Mouse (Mus musculus) hindlimb bud, embryonic 11.5 days (tissue): ENCODE data around the gene Tmem17.

ENCODE experiments used
- DNase-seq: peaks from one replicate; pipeline ENCODE4 v3.0.0-alpha.2; 2012; ENCODE audit warnings: low read depth, low spot score; ENCODE audit errors: extremely low spot score

Gene Tmem17

GRCm38 (mm10) chr11:22512038-22513001, at the start of gene Tmem17:
Gene Tmem17 (plus strand): TSS chr11:22512088.
- no peak for DNase-seq

GRCm38 (mm10) chr11:22479836-22480619, 31.9 kb upstream of the Tmem17 start:
- DNase-seq, result no peak

GRCm38 (mm10) chr11:22481639-22482361, 30.1 kb upstream of the Tmem17 start:
- no peak for DNase-seq

- DNase-seq, result no peak
Measured at GRCm38 (mm10) chr11:22482362-22482760, 29.5 kb upstream of the Tmem17 start.

- DNase-seq, result no peak
Measured at GRCm38 (mm10) chr11:22493694-22494319, 18.1 kb upstream of the Tmem17 start.

GRCm38 (mm10) chr11:22494941-22495340, 16.9 kb upstream of the Tmem17 start:
- DNase-seq, result no peak

- no peak for DNase-seq
Measured at GRCm38 (mm10) chr11:22499396-22499795, 12.5 kb upstream of the Tmem17 start.

- no peak for DNase-seq
Measured at GRCm38 (mm10) chr11:22499886-22500285, 12.0 kb upstream of the Tmem17 start.

GRCm38 (mm10) chr11:22500771-22501566, 10.9 kb upstream of the Tmem17 start:
- DNase-seq, result no peak

- DNase-seq, result no peak
Measured at GRCm38 (mm10) chr11:22513075-22513474, 1.2 kb downstream of the Tmem17 start.

- no peak for DNase-seq
Measured at GRCm38 (mm10) chr11:22515061-22515460, 3.2 kb downstream of the Tmem17 start.

- DNase-seq, result no peak
Measured at GRCm38 (mm10) chr11:22518445-22518844, 6.6 kb downstream of the Tmem17 start.

GRCm38 (mm10) chr11:22520251-22520650, 8.4 kb downstream of the Tmem17 start:
- no peak for DNase-seq

GRCm38 (mm10) chr11:22524606-22525005, 12.7 kb downstream of the Tmem17 start:
- no peak for DNase-seq

GRCm38 (mm10) chr11:22540600-22540999, 28.7 kb downstream of the Tmem17 start:
- DNase-seq, result no peak

GRCm38 (mm10) chr11:22560061-22560460, 48.2 kb downstream of the Tmem17 start:
- DNase-seq, result no peak

GRCm38 (mm10) chr11:22560503-22561328, 48.8 kb downstream of the Tmem17 start:
- no peak for DNase-seq

GRCm38 (mm10) chr11:22561329-22561592, 49.4 kb downstream of the Tmem17 start:
- no peak for DNase-seq

- no peak for DNase-seq
Measured at GRCm38 (mm10) chr11:22563706-22564105, 51.8 kb downstream of the Tmem17 start.
